Mouse (Mus musculus) MN1 (cell line): Measurements from ENCODE around the gene Zfp777.

Experiments used
- DNase-seq: peaks from one replicate; pipeline ENCODE4 v3.0.0-alpha.2; 2016; ENCODE audit warnings: low spot score

Zfp777 gene

GRCm38 (mm10) chr6:48048426-48049272 lies at the start of gene Zfp777:
TSS of gene Zfp777 (minus strand) at chr6:48048911.
- DNase-seq: peak; percentile 87

DNA sequence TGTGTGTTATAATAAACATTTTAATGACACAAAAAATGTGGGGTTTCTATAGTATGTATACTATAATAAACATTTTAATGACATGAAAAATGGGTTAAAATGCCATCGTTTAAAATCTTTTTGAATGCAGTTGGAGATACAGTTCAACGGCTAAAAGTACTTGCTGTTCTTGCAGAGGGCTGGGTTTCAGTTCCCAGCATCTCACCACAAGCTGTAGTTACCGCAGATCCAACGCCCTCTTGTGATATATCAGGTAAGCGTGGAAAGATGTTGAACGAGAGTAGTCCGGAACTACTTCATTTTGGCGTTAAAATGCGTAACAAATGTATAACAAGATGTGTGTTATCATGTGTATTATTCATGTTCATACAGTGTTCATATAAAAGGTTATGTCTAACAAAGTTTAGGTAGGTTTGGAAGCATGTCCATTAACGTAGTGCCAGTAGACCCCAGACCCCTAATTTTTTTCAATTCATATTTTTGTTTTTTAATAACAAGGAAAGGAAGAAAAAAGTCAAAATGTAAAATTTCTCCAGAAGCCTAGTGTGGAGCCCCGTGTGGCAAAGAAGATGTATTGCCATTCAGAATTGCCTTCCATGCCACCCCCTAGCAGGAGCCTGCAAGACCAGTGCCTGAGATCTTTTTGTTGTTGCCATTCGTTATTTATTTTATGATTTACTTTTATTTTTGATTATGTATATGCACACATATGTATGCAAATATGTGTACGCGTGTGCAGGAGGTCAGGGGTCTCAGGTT lies 38.4 kb upstream of the Zfp777 start:
- DNase-seq: peak; percentile 13

GRCm38 (mm10) chr6:48086471-48086878 lies 37.8 kb upstream of the Zfp777 start, which contains the start of gene Zfp746:
TSS of gene Zfp746 (minus strand) at chr6:48086593.
- peak; percentile 87 for DNase-seq

- DNase-seq: peak; percentile 51
Observed at GRCm38 (mm10) chr6:48085521-48086404, 37.1 kb upstream of the Zfp777 start.

DNA sequence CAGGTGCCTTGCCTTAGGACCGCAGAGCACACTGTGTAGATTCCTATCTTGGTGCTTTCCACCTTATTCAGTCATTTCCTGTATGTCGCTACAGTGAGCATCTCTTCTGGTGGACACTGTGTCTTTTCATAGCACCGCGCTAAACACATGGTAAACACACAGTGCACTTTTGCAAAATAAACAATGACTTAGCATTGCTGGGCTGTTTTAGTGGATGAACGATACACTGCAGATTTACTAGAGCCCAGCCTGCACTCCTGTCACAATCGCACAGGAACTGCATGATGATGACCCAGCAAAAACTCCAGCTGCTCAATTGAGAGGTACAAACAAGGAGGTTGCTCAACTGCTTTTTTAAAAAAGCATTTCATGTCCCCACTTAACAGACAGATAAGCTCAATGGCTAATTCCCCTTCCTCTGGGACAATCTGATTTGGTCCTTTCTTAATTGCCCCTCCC lies 35.1 kb upstream of the Zfp777 start:
- no peak for DNase-seq

- no peak for DNase-seq
Observed at GRCm38 (mm10) chr6:48081952-48082351, 33.2 kb upstream of the Zfp777 start.

DNA sequence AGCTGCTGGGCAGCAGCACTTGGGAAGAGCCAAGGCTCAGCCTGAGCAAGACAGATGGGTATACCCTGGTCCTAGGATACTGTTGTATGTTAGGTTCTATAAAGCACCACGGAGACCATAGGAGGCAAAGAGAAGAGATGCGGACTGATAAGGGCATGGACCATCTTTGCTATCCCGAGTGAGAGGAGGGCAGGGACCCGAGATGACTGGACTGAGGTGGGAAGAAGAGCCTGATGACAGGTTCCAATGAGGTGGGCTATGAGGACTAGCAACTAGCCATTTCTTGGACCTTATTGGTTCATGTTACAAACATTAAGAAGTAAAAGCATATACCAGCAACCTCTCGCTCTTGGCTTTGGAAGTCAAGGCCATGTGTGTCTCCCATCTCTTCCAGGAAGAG lies 32.3 kb upstream of the Zfp777 start:
- DNase-seq: no peak

DNA sequence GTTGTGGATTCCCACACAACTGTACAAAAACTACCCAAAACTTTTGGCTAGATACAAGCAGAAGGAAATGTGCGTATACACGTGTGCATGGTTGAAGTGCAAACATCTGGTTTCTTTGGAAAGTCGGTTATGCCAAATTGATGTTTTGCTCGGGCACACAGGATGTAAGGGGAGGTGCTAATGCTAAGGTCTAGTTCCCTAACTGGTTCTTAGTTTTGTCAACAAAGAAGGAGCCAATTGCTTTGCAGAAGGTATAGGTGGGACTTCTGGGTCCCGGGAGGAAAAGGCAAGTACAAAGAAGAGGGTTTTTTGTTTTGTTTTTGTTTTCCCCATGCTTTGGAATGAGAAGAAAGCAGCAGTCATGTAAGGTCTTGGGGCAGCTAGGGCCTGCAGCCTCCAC lies 24.6 kb upstream of the Zfp777 start:
- no peak for DNase-seq

- DNase-seq: no peak
Observed at GRCm38 (mm10) chr6:48067492-48067891, 18.8 kb upstream of the Zfp777 start.

- no peak for DNase-seq
Observed at GRCm38 (mm10) chr6:48065587-48066075, 16.9 kb upstream of the Zfp777 start.

DNA sequence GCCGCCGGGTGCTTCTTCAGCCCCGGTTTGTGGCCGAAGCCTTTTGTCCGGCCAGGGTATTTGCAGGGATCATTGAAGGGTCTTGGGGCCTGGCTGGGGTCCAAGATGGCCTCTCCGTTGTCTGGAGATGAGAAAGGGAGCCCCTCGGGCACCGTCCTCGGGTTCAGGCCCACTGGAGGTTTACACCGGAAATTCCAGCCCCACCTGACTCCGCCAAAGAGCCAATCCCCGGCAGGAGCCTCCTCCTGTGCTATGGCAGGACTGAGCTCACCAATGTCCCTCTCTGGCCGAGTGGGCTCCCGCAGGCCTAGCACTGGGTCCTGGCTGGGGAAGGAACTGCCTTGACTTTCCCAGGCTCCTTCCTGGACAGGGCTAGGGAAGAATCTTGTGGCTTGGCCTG lies 15.7 kb upstream of the Zfp777 start:
- DNase-seq: no peak

- DNase-seq: no peak
Observed at GRCm38 (mm10) chr6:48063940-48064339, 15.2 kb upstream of the Zfp777 start.

- DNase-seq: no peak
Observed at GRCm38 (mm10) chr6:48060895-48061294, 12.2 kb upstream of the Zfp777 start.

DNA sequence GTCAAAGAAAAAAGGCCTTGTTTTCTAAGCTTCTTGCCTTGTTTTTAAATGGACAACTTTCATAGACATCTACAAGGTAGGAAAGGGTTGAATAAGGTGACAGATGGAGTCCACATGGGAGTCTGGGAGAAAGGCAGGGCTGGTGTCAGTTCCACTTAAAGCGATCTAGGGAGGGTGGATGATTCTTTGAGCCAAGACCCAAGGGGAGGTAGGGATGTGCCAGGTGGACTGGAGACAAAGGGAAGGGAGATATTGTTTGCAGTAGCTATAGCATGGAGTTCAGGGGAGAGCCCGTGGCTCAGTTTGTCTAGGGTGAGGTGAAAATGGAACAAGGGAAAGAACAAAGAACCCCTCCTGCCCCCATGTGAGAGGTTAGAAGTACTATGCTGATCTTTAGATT lies 11.7 kb upstream of the Zfp777 start:
- no peak for DNase-seq

- no peak for DNase-seq
Observed at GRCm38 (mm10) chr6:48052136-48052535, 3.4 kb upstream of the Zfp777 start.

GRCm38 (mm10) chr6:48051666-48052065 lies 3.0 kb upstream of the Zfp777 start:
- DNase-seq: no peak

GRCm38 (mm10) chr6:48049273-48050065 lies 758 bp upstream of the Zfp777 start:
- no peak for DNase-seq

DNA sequence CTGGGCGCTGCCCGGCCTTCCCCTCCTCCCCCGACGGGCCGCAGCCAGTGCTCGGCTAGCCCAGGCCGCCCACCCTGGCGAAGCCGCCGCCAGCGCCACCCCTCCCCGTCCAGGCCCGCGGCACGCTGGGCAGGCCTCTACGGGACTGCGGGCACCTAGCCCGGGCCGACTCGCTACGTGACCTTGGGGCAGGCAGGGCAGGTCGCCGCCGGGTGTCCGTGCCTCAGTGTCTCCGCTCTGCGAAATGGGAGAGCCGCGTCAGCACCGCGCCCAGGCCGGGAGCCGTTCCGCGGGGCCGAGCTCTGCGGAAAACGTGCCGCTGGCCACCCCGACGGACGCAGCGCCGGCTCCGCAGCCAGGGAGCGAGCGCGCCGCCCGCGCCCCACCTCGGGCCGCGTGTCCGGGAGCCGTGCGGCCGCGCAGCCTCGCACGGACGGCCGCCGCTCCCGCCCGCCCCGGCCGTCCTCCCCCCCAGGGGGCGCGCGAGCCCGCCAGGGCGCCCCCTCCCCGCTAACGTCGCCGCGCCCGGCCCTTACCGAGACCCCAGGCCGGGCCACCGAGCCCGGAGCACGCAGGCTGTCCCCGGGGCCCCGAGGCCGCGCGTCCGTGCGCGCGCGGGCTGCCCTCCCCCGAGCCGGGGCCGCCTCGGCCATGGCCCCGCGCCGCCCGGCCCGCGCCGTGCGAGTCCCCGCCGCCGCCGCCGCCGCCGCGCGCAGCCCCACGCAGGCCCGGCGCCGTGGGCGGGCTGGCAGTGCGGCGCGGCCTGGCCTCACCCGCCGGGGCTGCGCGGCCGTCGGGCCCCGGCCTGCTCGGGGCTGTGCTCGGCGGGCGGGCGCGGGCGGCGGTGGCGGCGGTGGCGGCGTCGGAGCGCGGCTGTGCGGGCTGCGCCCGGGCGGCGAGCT lies 1.0 kb downstream of the Zfp777 start:
- peak; percentile 53 for DNase-seq

DNA sequence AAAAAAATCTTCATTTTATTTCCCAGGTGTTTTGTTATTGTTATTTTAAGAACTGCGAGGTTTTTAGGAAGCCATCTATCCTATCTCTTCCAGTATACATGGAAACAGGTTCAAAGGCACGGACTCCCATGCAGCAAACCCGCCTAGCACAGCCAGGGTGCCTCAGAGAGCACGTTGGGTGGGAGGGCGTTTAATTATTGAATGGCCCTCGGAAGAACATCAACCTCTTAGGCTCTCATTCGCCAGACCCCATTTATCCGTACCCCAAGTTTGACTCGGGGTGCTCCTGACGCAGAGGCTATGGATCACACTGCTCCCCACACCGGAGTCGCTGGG lies 1.6 kb downstream of the Zfp777 start:
- DNase-seq: peak; percentile 43

- no peak for DNase-seq
Observed at GRCm38 (mm10) chr6:48032661-48033060, 16.1 kb downstream of the Zfp777 start.
